Mouse (Mus musculus) naive thymus-derived CD4-positive, alpha-beta T cell, adult 2 months (primary cell): ENCODE measurements around the gene Fbxw21.
"Not testable (repeated sequence)": the region's sequence is repeated elsewhere in the genome, so short reads cannot be mapped to it uniquely, and the experiment has no call there.

Source experiments
- DNase-seq: peaks from one replicate; pipeline ENCODE4 v3.0.0-alpha.2; 2011; ENCODE audit warnings: low read depth

Fbxw21 gene

GRCm38 (mm10) chr9:109161941-109162340 is at the start of gene Fbxw21:
Fbxw21 (minus strand) TSS chr9:109162041.
- no peak for DNase-seq

GRCm38 (mm10) chr9:109201347-109201746 is 39.5 kb upstream of the Fbxw21 start:
- not testable (repeated sequence) for DNase-seq

GRCm38 (mm10) chr9:109200349-109200748 is 38.5 kb upstream of the Fbxw21 start:
- no peak for DNase-seq

GRCm38 (mm10) chr9:109199353-109199752 is 37.5 kb upstream of the Fbxw21 start:
- DNase-seq = no peak

GRCm38 (mm10) chr9:109195875-109196274 is 34.0 kb upstream of the Fbxw21 start, which contains the start of gene Fbxw13:
Fbxw13 (minus strand) TSS chr9:109195975.
- DNase-seq = not testable (repeated sequence)

- DNase-seq = no peak
Observed at GRCm38 (mm10) chr9:109177208-109177607, 15.4 kb upstream of the Fbxw21 start.

GRCm38 (mm10) chr9:109176301-109176700 is 14.5 kb upstream of the Fbxw21 start:
- no peak for DNase-seq

- no peak for DNase-seq
Observed at GRCm38 (mm10) chr9:109167316-109167715, 5.5 kb upstream of the Fbxw21 start.

- peak; percentile 6 for DNase-seq
Observed at GRCm38 (mm10) chr9:109140414-109140813, 21.4 kb downstream of the Fbxw21 start.

GRCm38 (mm10) chr9:109130076-109130475 is 31.8 kb downstream of the Fbxw21 start:
- no peak for DNase-seq

- peak; percentile 26 for DNase-seq
Observed at GRCm38 (mm10) chr9:109128211-109128610, 33.6 kb downstream of the Fbxw21 start.

- DNase-seq = no peak
Observed at GRCm38 (mm10) chr9:109127076-109127475, 34.8 kb downstream of the Fbxw21 start.

- DNase-seq = no peak
Observed at GRCm38 (mm10) chr9:109125481-109125880, 36.4 kb downstream of the Fbxw21 start.

- no peak for DNase-seq
Observed at GRCm38 (mm10) chr9:109125043-109125442, 36.8 kb downstream of the Fbxw21 start.

- no peak for DNase-seq
Observed at GRCm38 (mm10) chr9:109124164-109124563, 37.7 kb downstream of the Fbxw21 start.

- no peak for DNase-seq
Observed at GRCm38 (mm10) chr9:109123266-109123665, 38.6 kb downstream of the Fbxw21 start.

- peak; percentile 81 for DNase-seq
Observed at GRCm38 (mm10) chr9:109122553-109123085, 39.2 kb downstream of the Fbxw21 start.

GRCm38 (mm10) chr9:109120956-109121355 is 40.9 kb downstream of the Fbxw21 start:
- DNase-seq = no peak

GRCm38 (mm10) chr9:109119571-109119970 is 42.3 kb downstream of the Fbxw21 start:
- no peak for DNase-seq

GRCm38 (mm10) chr9:109118106-109118505 is 43.7 kb downstream of the Fbxw21 start:
- no peak for DNase-seq

GRCm38 (mm10) chr9:109116205-109116604 is 45.6 kb downstream of the Fbxw21 start:
- no peak for DNase-seq

- no peak for DNase-seq
Observed at GRCm38 (mm10) chr9:109114871-109115270, 47.0 kb downstream of the Fbxw21 start.

- DNase-seq = no peak
Observed at GRCm38 (mm10) chr9:109114276-109114675, 47.6 kb downstream of the Fbxw21 start.

GRCm38 (mm10) chr9:109113331-109113730 is 48.5 kb downstream of the Fbxw21 start:
- no peak for DNase-seq
